Mouse (Mus musculus) brain, embryonic 14.5 days (tissue): ENCODE results near the gene Gulp1. TPM values are rescaled to one million over a fixed set of nuclear protein-coding genes. Genes with fewer than 3 reads are reported as not detected.

Source experiments
- DNase-seq: peaks from one replicate; pipeline ENCODE4 v3.0.0-alpha.2; 2011; ENCODE audit warnings: low read depth
- CTCF ChIP-seq: fragments of 200-500 bp; IDR thresholded peaks from 2 replicates; pipeline ENCODE4 v1.5.1; 2012; ENCODE audit warnings: inconsistent platforms, mild to moderate bottlenecking, moderate library complexity, borderline replicate concordance; ENCODE audit not compliant: insufficient read depth, insufficient read length; ENCODE audit errors: extremely low read depth
- POLR2A ChIP-seq: fragments of 200-500 bp; IDR thresholded peaks from 2 replicates; pipeline ENCODE4 v1.6.1; 2012; ENCODE audit warnings: mild to moderate bottlenecking, inconsistent platforms, borderline replicate concordance; ENCODE audit not compliant: poor library complexity, insufficient read depth, insufficient read length, severe bottlenecking; ENCODE audit errors: extremely low read depth
- polyA plus RNA-seq: library from polyadenylated mRNA; depleted of rRNA; stranded (reverse); fragments of >200 nt; gene quantifications from 2 replicates; pipeline ENCODE4 v1.2.3, GENCODE M21; 2012

The Gulp1 gene
- polyA plus RNA-seq, 1 experiment, result 6.7 TPM

- TF ChIP-seq CTCF (no peak), POLR2A (no peak)
- DNase-seq, result peak; percentile 70
These were observed 194.4 kb downstream of the Gulp1 start for GRCm38 (mm10) chr1:44745711-44746110.

DNA sequence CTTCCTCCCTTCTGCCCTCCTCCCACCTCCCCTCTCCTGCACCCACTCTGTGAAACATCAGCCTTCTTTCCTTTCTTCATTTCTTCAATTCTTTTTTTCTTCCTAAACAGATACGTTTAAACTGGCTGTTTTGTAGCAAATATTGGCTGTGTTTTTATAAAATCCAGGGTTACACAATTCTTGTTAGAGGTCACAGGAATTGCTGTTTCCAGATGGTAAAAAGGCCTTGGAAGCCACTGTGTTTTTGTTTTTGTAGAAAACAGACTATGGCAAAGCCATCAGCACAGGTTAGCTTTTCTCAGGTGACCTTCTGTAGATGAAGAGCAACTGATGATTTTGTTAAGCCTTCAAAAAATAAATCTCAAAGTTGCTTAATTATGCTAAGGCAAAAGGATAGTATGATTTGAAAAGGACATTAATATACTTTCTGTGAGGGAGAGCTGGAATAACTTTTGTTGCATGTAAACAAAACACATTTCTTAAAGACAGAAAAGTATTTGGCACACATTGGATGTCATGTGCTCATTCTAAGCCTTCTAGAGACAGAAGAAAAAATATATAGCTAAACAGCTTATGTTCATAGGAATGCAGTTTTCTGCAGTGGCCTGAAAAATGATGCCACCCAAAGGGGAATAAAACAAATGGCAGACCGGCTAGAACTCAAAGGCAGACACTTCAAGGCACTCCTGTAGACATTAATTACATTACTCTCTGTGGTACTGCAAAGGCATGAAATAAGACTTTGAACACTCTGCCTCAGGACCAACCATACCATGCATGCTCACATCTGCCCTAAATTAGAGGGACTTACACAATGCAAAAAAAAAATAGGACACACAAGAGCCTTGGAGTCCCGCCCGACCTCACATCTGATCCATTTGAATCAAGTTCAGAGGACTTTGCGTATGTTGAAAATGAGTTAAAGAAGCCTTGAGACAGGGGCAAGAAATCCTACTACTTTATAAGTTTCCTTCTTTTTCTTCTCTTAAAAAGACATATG, 199.7 kb downstream of the Gulp1 start:
- TF ChIP-seq POLR2A (no peak), CTCF (no peak)

GRCm38 (mm10) chr1:44778251-44778650, 226.9 kb downstream of the Gulp1 start:
- TF ChIP-seq POLR2A, result no peak
- TF ChIP-seq CTCF, result no peak
- no peak for DNase-seq

More for the DNA sequence above, 199.7 kb downstream of the Gulp1 start:
- DNase-seq, result peak; percentile 11

DNA sequence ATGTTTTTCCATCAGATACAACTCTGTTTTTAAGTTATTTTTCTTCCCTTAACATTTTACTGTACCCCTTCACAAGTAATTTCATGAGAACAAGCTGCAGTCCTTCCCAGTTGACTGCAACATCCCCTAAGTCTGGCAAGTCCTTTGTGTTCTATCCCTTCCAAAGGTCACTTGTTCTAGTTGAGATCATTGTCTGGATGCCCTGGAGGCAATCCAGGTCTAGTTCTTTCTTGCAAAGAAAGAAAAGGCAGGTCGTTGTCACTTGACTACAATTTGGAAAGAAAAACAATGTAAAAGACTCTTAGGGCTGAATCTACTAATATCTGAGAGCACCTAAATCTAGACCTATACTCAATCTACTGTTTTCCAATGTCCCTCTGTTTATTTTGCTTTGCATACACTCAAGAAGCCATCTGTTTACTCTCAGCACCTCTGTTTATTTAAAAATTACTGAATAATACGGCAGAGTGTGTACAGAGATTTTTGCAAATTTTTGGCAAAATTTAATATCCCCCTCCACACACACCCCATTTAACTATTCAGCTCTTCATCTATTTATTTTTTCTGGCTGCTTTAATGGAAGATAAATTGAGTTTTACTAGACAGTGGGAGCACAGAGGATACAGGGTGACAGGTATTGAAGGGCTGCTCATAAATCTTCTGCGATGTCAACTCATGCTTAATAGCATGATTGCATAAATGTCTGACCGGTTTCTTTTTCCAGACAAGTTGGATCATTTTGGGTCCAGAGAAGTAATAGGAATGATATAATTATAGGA, 252.5 kb downstream of the Gulp1 start:
- DNase-seq, result no peak
- TF ChIP-seq POLR2A, result no peak
- no peak for TF ChIP-seq CTCF

DNA sequence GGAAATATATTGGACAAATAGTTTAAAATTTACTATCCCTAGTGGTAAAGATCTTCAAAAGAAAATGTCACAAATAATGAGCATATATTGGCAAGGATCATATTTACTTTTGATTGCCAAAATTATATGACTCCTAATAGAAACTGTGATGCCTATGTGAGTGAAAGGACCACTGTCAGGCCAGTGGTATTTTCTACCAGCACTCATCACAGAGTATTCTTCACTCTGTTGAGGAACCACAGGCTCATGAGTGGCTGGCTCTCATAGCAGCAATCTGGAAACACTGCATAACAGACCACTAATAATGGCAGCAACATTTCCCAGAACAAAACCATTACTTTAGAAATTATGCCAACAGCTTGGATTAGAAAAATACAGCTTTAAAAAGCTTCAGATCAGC, 255.1 kb downstream of the Gulp1 start:
- no peak for TF ChIP-seq POLR2A
- no peak for TF ChIP-seq CTCF
- DNase-seq, result no peak

DNA sequence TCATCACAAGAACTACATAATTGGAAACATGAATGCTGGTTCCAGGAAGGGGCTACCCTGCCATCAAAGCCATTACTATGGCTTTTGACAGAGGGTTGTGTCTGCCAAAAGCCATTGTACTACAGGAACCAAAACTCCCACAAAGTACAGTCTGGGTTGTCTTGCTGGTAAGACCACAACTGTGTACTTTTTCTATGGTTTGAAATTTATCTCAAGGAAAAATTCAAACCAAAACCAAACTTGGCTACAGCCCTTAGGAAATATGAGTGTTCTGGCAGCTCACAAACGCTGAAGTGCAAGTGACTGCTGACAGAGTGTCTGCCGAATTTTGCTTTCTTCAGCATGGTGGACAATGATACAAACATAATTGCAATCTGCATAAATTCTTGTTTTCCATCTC, 259.0 kb downstream of the Gulp1 start:
- TF ChIP-seq POLR2A (no peak), CTCF (no peak)
- DNase-seq, result no peak

DNA sequence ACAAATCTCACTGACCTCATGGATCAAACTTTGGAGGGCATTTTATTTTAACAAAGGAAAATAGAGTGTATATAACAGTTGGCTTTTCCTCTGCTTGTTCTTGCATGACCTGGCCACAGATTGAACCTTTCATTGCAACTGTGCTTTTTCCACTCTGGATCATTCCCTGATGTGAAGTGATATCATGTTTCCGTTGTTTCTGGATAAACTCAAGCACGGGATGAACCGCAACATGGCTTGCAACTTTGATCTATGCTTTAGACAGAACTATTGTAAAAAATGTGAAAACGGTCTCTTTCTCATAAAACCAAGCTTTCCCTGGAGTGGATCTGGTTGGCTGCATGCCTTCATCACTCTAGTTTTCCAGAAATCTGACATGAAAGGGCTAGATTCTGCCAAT, 282.6 kb downstream of the Gulp1 start:
- DNase-seq, result no peak
- TF ChIP-seq POLR2A, result no peak
